Mouse (Mus musculus) layer of hippocampus, adult 11-12 months (tissue): ENCODE results near the gene Nedd1.

ENCODE experiments used
- DNase-seq: peaks from one replicate; pipeline ENCODE4 v3.0.0; 2022; ENCODE audit warnings: low spot score

Gene Nedd1

GRCm38 (mm10) chr10:92721771-92722619, at the start of gene Nedd1:
Gene Nedd1 (minus strand): TSS chr10:92722420.
- DNase-seq, result peak; percentile 90

- DNase-seq, result no peak
Observed at GRCm38 (mm10) chr10:92754359-92754758, 32.1 kb upstream of the Nedd1 start.

- no peak for DNase-seq
Observed at GRCm38 (mm10) chr10:92730339-92730738, 8.1 kb upstream of the Nedd1 start.

GRCm38 (mm10) chr10:92728723-92729122, 6.5 kb upstream of the Nedd1 start:
- DNase-seq, result no peak

GRCm38 (mm10) chr10:92722620-92722988, 384 bp upstream of the Nedd1 start:
- DNase-seq, result no peak

- DNase-seq, result no peak
Observed at GRCm38 (mm10) chr10:92699032-92699431, 23.2 kb downstream of the Nedd1 start.

- no peak for DNase-seq
Observed at GRCm38 (mm10) chr10:92675056-92675455, 47.2 kb downstream of the Nedd1 start.

- DNase-seq, result no peak
Observed at GRCm38 (mm10) chr10:92671906-92672305, 50.3 kb downstream of the Nedd1 start.

GRCm38 (mm10) chr10:92665287-92665686, 56.9 kb downstream of the Nedd1 start:
- no peak for DNase-seq

- DNase-seq, result no peak
Observed at GRCm38 (mm10) chr10:92653266-92653665, 69.0 kb downstream of the Nedd1 start.

GRCm38 (mm10) chr10:92652399-92652920, 69.8 kb downstream of the Nedd1 start:
- DNase-seq, result no peak

- no peak for DNase-seq
Observed at GRCm38 (mm10) chr10:92651266-92651665, 71.0 kb downstream of the Nedd1 start.

GRCm38 (mm10) chr10:92649096-92649495, 73.1 kb downstream of the Nedd1 start:
- no peak for DNase-seq

GRCm38 (mm10) chr10:92647691-92648090, 74.5 kb downstream of the Nedd1 start:
- DNase-seq, result no peak

- DNase-seq, result no peak
Observed at GRCm38 (mm10) chr10:92643995-92644394, 78.2 kb downstream of the Nedd1 start.

GRCm38 (mm10) chr10:92641032-92641431, 81.2 kb downstream of the Nedd1 start:
- DNase-seq, result peak; percentile 30
